Mouse (Mus musculus) splenic B cell, adult 2 months (primary cell): ENCODE measurements at regions not wholly inside any gene's neighbourhood (a gene's known extent, or its start where the extent isn't known, plus 50 kb on each side); places are given as distances from the start of the nearest gene placed in this dataset.
"Not testable (repeated sequence)": the region's sequence is repeated elsewhere in the genome, so short reads cannot be mapped to it uniquely, and the experiment has no call there.

Experiments
- DNase-seq: peaks from one replicate; pipeline ENCODE4 v3.0.0-alpha.2; 2011; ENCODE audit warnings: low read depth, low spot score
- H3K27me3 ChIP-seq: 2 replicates; pipeline ENCODE4 v1.6.1; 2012; ENCODE audit warnings: mild to moderate bottlenecking, low read length, moderate library complexity, mixed read lengths; ENCODE audit not compliant: control insufficient read depth, poor library complexity, insufficient read depth, severe bottlenecking
- H3K36me3 ChIP-seq: 2 replicates; pipeline ENCODE4 v1.6.1; 2012; ENCODE audit warnings: mild to moderate bottlenecking, low read length, moderate library complexity, mixed read lengths; ENCODE audit not compliant: control insufficient read depth, poor library complexity, insufficient read depth, severe bottlenecking

- H3K36me3 ChIP-seq, result no peaks in the 10 kb centered on the region
- no peaks in the 10 kb centered on the region for H3K27me3 ChIP-seq
- no peak for DNase-seq
Observed at GRCm38 (mm10) chr14:33691690-33692089, 102.7 kb downstream of the Ptpn20 start.

- Histone ChIP-seq H3K27me3 (no peaks in the 10 kb centered on the region), H3K36me3 (no peaks in the 10 kb centered on the region)
- no peak for DNase-seq
Observed at GRCm38 (mm10) chr14:33694224-33694623, 105.2 kb downstream of the Ptpn20 start.

GRCm38 (mm10) chr14:33695362-33695982 is 106.5 kb downstream of the Ptpn20 start:
- H3K27me3 ChIP-seq, result no peaks in the 10 kb centered on the region
- DNase-seq, result peak; percentile 3
- H3K36me3 ChIP-seq, result no peaks in the 10 kb centered on the region

- Histone ChIP-seq H3K36me3 (no peaks in the 10 kb centered on the region), H3K27me3 (no peaks in the 10 kb centered on the region)
- DNase-seq, result no peak
Observed at GRCm38 (mm10) chr14:33696817-33697216, 107.8 kb downstream of the Ptpn20 start.

GRCm38 (mm10) chr14:33699777-33700438 is 110.9 kb downstream of the Ptpn20 start:
- DNase-seq, result no peak
- H3K36me3 ChIP-seq, result no peaks in the 10 kb centered on the region

GRCm38 (mm10) chr14:33707661-33708297 is 118.8 kb downstream of the Ptpn20 start:
- Histone ChIP-seq H3K36me3 (no peaks in the 10 kb centered on the region), H3K27me3 (no peaks in the 10 kb centered on the region; the same call in 1 of the 2 replicates)
- DNase-seq, result no peak

More at GRCm38 (mm10) chr14:33699777-33700438, 110.9 kb downstream of the Ptpn20 start:
- H3K27me3 ChIP-seq, result no peaks in the 10 kb centered on the region

DNA sequence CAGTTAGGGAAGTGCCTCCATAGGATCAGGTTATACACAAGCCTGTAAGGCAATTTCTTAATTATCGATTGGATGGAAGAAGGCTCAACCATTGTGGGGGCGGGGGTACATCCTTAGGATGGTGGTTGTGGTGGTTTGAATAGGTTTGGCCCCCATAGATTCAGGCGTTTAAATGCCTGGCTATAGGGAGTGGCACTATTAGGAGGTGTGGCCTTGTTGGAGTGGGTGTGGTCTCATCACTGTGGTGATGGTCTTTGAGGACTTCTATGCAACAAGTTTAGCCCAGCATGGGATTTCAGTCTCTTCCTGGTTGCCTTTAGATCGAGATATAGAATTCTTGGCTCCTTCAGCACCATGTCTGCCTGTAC is 119.3 kb downstream of the Ptpn20 start:
- H3K36me3 ChIP-seq, result no peaks in the 10 kb centered on the region

GRCm38 (mm10) chr14:33712458-33712857 is 123.5 kb downstream of the Ptpn20 start:
- Histone ChIP-seq H3K36me3 (no peaks in the 10 kb centered on the region), H3K27me3 (no peaks in the 10 kb centered on the region)
- DNase-seq, result no peak

More for the DNA sequence above, 119.3 kb downstream of the Ptpn20 start:
- H3K27me3 ChIP-seq, result no peaks in the 10 kb centered on the region; the same call in 1 of the 2 replicates
- no peak for DNase-seq

- no peaks in the 10 kb centered on the region for H3K27me3 ChIP-seq
- no peak for DNase-seq
- no peaks in the 10 kb centered on the region for H3K36me3 ChIP-seq
Observed at GRCm38 (mm10) chr14:33719651-33720050, 130.6 kb downstream of the Ptpn20 start.

- DNase-seq, H3K36me3 ChIP-seq, H3K27me3 ChIP-seq: not testable (repeated sequence)
Observed at GRCm38 (mm10) chr14:33722379-33723145, 133.6 kb downstream of the Ptpn20 start.

GRCm38 (mm10) chr14:33726500-33726899 is 137.5 kb downstream of the Ptpn20 start:
- no peaks in the 10 kb centered on the region for H3K36me3 ChIP-seq
- no peak for DNase-seq
- no peaks in the 10 kb centered on the region for H3K27me3 ChIP-seq

DNA sequence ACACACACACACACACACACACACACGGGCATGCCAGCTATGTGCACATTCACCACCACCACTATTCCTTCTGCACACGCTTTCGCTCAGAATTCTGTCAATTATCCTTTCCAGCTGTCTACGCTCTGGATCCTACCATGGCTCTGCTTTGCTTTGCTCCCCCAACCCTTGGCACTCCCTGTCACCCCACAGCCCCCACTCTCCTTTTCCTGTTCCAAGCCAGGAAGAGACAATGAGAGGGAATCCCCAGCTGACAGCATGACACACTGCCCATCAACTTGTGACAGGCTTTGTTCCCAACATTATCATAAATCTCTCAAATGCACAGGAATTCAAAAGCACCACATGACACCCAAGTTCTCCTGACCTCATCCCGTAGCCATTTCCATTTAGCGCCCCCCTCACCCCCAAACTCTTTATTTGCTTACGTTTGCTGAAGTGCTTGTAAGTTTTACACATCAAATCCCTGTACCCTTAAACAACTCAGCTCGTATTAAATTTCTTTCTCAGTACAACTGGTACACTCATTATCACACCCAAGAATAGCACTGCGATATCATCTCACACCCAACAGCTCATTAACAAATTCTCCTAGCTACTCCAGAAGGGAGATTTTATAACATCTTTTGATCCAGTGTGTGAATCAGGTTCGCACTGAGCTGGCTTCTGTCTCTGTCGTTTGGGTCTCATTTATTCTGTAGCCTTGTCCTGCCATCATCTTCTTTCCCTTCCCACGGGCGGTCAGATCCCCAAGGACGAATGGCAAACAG is 140.3 kb downstream of the Ptpn20 start:
- H3K27me3 ChIP-seq, result no peaks in the 10 kb centered on the region
- no peak for DNase-seq
- H3K36me3 ChIP-seq, result no peaks in the 10 kb centered on the region

DNA sequence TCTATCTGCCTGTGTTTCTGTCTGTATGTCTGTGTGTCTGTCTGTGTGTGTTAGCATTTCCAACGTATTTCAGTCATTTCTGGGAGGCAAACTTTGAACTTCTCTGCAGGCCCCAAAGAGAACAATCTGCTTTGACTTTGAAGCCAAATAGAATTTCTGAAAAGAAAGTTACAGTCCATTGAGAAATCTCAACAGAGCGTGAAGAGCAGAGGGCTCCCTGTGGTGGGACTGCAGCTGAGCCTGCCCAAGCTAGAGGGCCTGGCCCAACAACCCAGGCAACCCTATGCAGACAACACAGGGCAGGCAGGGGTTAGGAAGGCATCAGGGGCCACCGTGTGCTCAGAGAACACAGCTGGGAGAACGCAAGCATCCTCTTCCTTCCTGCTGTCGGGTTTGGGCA is 143.7 kb downstream of the Ptpn20 start:
- no peaks in the 10 kb centered on the region for H3K27me3 ChIP-seq
- DNase-seq, result no peak
- H3K36me3 ChIP-seq, result no peaks in the 10 kb centered on the region

DNA sequence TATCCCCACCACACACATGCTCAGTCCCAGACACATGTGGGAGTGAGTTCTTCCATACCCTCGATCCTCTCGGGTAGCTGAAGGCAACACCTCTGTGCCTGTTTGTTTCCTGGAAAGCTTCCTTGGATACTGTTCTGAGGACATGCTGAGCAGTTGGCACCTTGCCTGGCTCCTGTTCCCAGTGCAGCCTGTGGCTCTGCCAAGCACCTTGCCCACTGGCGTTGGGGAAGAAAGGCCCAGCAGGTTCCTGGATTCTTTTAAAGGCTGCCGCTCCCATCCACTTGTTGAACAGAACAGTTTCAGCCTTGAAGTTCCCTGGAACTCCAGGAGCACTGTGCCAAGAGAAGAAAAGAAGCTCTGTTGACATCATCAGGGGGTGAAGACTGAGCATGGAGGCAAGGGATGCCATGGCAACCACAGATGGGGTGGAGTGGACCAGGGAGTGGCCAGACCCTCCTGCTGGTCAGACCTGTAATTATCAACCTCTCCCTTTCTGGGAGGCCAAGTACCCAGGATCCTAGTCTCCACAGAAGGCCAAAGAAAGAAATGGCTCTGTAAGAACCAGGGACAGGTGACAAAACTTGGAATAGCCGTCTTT is 145.5 kb downstream of the Ptpn20 start:
- no peak for DNase-seq
- no peaks in the 10 kb centered on the region for H3K36me3 ChIP-seq

More for the DNA sequence above, 145.5 kb downstream of the Ptpn20 start:
- no peaks in the 10 kb centered on the region for H3K27me3 ChIP-seq
